Mouse (Mus musculus): ENCODE measurements around the gene Il1rl1. TPM values are rescaled to one million over a fixed set of nuclear protein-coding genes. Genes with fewer than 3 reads are reported as not detected.
A peak's percentile ranks its signal among the peaks of the same experiment; 100 is the strongest.

Gene Il1rl1
- 1.4 and 1.5 TPM in 2 replicates for polyA plus RNA-seq (2012; ENCODE audit: insufficient read depth, insufficient read length, missing spikeins)

DNA sequence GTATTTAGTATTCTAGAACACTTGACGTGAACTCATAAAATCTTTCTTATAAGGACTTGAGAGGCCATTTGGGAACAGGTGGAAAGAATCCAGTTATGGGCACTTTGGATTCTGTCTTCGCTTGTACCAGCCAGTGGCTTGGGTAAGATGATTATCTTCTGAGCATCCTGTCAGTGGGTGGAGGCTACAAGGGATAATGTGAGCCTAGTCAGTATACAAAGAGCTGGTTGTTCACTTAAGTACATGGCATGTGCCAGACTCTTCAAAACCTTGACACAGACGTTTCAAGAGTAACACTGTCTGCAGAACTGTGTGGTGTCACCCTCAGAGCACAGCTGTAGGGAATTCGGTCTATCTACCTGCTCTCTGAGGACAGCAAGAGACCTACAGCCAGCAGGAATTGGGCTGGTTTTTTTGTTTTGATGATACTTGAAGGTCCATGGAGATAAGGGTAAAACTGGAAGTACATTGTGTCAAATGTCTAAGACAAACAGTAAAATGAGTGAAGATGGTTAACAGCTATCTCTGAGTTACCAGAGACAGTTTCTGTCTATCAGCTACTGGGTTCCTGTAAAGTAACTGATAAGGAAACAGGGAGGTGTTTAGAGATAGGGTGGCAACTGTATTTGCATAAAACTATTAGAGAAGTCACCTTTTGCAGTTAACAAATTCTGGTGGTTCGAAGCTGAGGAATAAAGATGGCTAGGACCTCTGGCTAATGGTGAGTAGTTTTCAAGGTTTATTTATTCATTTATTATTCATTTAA lies at the start of gene Il1rl1:
Il1rl1 (plus strand) TSS at position 661 of the 766 bp plus-strand sequence.
- Histone ChIP-seq H3K4me1 (ENCODE audit: control insufficient read depth, insufficient read depth, low read length) (no peaks in the 10 kb centered on the region), H3K4me3 (ENCODE audit: insufficient read depth, low read length) (no peak within 1 kb of the TSS), H3K27ac (ENCODE audit: insufficient read depth, low read depth, low read length) (no peak within 1 kb of the TSS)
- TF ChIP-seq POLR2A (IDR thresholded peaks at IDR 0.05; ENCODE audit: borderline replicate concordance, low read depth, low read length) (no peak), CTCF (IDR thresholded peaks at IDR 0.05; ENCODE audit: low read depth, low read length) (no peak)

DNA sequence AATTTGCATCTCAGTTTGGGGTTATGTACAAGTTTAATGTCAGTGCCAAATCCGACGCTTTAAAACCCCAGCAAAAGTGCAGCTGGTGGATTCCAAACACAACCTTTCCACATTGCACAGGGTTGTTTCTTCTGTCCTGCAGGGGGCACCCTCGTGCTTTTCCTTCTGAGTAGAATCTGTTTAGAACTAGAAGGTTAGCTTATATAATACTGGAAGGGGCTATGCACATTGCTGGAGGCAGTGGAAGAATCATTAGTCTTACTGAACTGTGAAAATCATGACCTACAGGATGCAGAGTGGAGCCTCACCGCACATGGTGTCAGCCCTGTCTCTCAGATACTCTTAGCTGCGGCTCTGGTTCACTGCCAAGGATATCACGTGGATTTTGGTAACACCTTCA lies 49.3 kb upstream of the Il1rl1 start:
- no peak overlapping the region for H3K27ac ChIP-seq (ENCODE audit: insufficient read depth, low read depth, low read length)
- TF ChIP-seq CTCF (IDR thresholded peaks at IDR 0.05; ENCODE audit: low read depth, low read length) (peak; percentile 60), POLR2A (IDR thresholded peaks at IDR 0.05; ENCODE audit: borderline replicate concordance, low read depth, low read length) (no peak)
- no peak overlapping the region for H3K4me3 ChIP-seq (ENCODE audit: insufficient read depth, low read length)
- peaks cover 8% of the 10 kb centered on the region for H3K4me1 ChIP-seq (ENCODE audit: control insufficient read depth, insufficient read depth, low read length)

DNA sequence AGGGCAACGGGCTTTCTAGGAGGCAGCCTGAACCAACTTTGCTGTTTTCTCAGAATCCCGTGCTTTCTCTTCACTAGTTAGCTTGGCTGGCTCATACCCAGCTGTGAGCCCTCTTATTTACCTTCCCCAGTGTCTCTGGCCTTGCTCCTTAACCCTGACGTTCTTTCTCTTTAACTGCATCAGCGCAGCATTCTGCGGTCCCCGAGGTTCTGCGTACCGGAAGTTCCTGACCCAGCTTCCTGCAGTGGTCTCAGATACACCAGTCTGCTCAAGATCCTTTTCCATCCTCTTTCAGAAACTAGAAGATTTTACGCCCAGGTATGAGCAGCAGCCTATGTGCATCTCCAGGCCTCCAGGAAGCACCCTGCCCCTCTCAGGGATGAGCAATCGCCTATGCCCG lies 48.4 kb upstream of the Il1rl1 start:
- TF ChIP-seq CTCF (IDR thresholded peaks at IDR 0.05; ENCODE audit: low read depth, low read length): no peak
- TF ChIP-seq POLR2A (IDR thresholded peaks at IDR 0.05; ENCODE audit: borderline replicate concordance, low read depth, low read length): no peak
- Histone ChIP-seq H3K27ac (ENCODE audit: insufficient read depth, low read depth, low read length) (no peak overlapping the region), H3K4me1 (ENCODE audit: control insufficient read depth, insufficient read depth, low read length) (peaks cover 8% of the 10 kb centered on the region), H3K4me3 (ENCODE audit: insufficient read depth, low read length) (no peak overlapping the region)

DNA sequence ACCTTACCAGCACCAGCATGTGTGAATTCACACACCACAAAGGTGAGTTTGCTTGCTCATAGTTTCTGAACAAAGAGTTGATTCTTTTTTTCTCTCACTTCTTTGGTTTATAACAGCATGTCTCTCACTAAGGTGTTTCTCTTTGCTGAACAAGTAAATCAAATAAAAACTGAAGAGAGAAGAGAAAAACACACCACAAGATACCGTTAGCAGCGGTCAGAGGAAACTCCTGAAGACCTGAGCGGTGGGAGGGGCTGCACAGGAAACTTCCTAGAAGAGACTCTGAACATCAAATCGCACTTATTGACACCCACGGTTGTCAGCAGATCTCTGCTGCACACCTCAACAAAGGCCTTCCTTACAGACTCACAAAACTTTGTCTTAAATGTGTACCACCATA lies 46.5 kb upstream of the Il1rl1 start:
- Histone ChIP-seq H3K27ac (ENCODE audit: insufficient read depth, low read depth, low read length) (no peak overlapping the region), H3K4me3 (ENCODE audit: insufficient read depth, low read length) (no peak overlapping the region), H3K4me1 (ENCODE audit: control insufficient read depth, insufficient read depth, low read length) (peaks cover 8% of the 10 kb centered on the region)
- TF ChIP-seq CTCF (IDR thresholded peaks at IDR 0.05; ENCODE audit: low read depth, low read length) (no peak), POLR2A (IDR thresholded peaks at IDR 0.05; ENCODE audit: borderline replicate concordance, low read depth, low read length) (no peak)

DNA sequence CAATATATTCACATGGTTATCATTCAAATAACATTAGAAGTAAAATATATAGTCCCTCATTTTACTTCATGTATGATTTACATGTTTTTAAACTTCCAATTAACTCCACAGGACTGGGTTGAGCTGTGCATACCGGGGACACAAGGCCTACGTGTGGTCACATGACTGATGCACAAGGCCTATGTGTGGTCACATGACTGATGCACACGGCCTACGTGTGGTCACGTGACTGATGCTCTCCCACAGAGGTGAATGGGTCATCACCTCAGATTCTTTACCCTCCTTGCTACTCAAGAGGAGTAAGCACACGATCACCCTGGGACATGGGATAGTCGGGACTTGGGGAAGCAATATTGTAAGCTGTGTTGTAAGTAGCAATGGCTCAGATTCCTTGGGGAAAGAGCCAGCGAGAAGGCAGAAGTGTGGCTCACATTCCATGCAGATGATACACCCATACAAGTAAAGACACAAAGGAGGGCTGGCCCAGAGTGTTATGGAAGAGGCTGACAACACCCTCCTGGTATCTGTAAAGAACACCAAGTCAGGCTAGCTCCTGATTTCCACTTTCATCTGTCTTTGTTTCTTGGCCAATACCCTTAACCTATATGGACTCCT lies 44.3 kb upstream of the Il1rl1 start:
- TF ChIP-seq POLR2A (IDR thresholded peaks at IDR 0.05; ENCODE audit: borderline replicate concordance, low read depth, low read length) (no peak), CTCF (IDR thresholded peaks at IDR 0.05; ENCODE audit: low read depth, low read length) (no peak)
- H3K27ac ChIP-seq (ENCODE audit: insufficient read depth, low read depth, low read length): no peak overlapping the region
- H3K4me1 ChIP-seq (ENCODE audit: control insufficient read depth, insufficient read depth, low read length): peaks cover 8% of the 10 kb centered on the region
- H3K4me3 ChIP-seq (ENCODE audit: insufficient read depth, low read length): no peak overlapping the region

DNA sequence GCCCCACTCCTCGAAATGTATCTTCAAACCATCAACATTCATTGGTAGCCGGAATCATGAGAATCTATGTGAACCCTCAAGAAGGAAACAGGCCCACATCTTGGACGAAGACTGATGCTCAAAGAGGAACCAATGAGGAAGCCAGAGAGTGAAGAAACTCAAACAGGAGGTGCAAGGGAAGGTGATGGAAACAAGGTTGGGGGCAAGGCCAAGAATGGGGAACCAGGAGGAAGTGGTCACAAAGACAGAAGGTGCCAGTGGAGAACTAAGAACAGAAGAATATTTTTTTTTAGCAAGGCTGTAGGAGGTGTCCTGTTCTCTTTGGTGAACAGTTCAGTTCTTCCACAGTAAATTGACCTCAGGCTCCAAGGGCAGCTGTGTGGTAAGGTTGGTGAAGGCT lies 38.0 kb upstream of the Il1rl1 start:
- Histone ChIP-seq H3K27ac (ENCODE audit: insufficient read depth, low read depth, low read length) (no peak overlapping the region), H3K4me1 (ENCODE audit: control insufficient read depth, insufficient read depth, low read length) (peaks cover 23% of the 10 kb centered on the region), H3K4me3 (ENCODE audit: insufficient read depth, low read length) (no peak overlapping the region)
- TF ChIP-seq POLR2A (IDR thresholded peaks at IDR 0.05; ENCODE audit: borderline replicate concordance, low read depth, low read length): no peak
- TF ChIP-seq CTCF (IDR thresholded peaks at IDR 0.05; ENCODE audit: low read depth, low read length): no peak

DNA sequence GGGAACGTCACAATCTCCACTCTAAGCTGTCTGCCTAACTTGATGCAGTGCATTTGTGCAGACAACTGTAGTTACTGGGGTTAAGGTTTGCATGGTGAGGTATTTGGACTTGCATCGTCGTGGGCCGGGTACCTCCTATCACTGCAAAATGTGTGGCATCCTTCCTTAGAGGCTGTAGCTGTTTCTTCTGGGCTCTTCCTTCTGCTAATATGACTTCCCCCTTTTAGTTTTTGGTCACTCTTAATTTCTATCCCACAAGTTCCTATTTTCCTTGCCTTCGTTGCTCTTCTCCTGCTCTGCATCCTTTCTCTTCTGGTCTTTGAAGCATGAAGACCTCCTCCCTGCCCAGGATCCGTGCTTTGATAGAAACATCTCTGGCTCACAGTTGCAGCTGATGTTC lies 36.8 kb upstream of the Il1rl1 start:
- peaks cover 23% of the 10 kb centered on the region for H3K4me1 ChIP-seq (ENCODE audit: control insufficient read depth, insufficient read depth, low read length)
- H3K27ac ChIP-seq (ENCODE audit: insufficient read depth, low read depth, low read length): no peak overlapping the region
- no peak overlapping the region for H3K4me3 ChIP-seq (ENCODE audit: insufficient read depth, low read length)
- no peak for TF ChIP-seq CTCF (IDR thresholded peaks at IDR 0.05; ENCODE audit: low read depth, low read length)
- TF ChIP-seq POLR2A (IDR thresholded peaks at IDR 0.05; ENCODE audit: borderline replicate concordance, low read depth, low read length): no peak

DNA sequence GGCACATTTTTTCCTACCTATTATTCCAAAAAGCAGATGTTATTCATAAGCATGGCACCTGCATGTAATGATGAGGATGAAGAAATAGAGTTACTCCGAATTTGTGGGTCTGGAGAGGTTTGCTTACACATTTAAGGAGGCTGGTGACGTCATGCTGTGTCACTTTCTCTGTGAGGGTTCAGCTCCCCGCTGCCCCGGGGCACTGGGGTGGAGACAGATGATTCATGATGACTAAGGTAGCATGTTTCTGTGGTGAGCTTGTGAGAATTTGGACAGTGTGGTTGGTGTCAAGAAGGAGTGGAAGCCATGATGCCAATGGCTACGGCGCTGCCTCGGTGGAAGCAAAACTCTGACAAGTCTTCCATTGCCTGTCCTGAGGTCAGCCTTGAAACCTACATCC lies 36.2 kb upstream of the Il1rl1 start:
- no peak overlapping the region for H3K4me3 ChIP-seq (ENCODE audit: insufficient read depth, low read length)
- peaks cover 23% of the 10 kb centered on the region for H3K4me1 ChIP-seq (ENCODE audit: control insufficient read depth, insufficient read depth, low read length)
- TF ChIP-seq POLR2A (IDR thresholded peaks at IDR 0.05; ENCODE audit: borderline replicate concordance, low read depth, low read length) (no peak), CTCF (IDR thresholded peaks at IDR 0.05; ENCODE audit: low read depth, low read length) (no peak)
- no peak overlapping the region for H3K27ac ChIP-seq (ENCODE audit: insufficient read depth, low read depth, low read length)

DNA sequence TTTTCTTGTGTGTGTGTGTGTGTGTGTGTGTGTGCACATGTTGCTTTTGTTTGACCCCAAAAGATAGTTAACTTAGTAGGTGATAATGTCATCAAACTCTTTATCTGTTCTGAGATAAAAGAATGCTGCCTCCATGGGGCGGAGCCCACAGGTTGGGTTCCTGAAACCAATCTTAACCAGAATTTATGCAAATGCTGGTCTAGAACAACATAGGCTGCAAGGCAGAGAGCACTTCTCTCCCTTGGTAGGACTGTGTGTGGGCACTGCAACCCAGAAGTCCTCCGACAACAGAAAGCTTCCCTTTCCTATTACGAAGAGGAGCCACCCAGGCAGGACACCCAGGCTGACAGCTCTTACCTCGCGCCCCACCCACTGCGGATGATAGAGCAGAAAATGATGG lies 29.7 kb upstream of the Il1rl1 start:
- TF ChIP-seq POLR2A (IDR thresholded peaks at IDR 0.05; ENCODE audit: borderline replicate concordance, low read depth, low read length) (no peak), CTCF (IDR thresholded peaks at IDR 0.05; ENCODE audit: low read depth, low read length) (no peak)
- no peak overlapping the region for H3K4me3 ChIP-seq (ENCODE audit: insufficient read depth, low read length)
- H3K27ac ChIP-seq (ENCODE audit: insufficient read depth, low read depth, low read length): no peak overlapping the region
- peaks cover 7% of the 10 kb centered on the region for H3K4me1 ChIP-seq (ENCODE audit: control insufficient read depth, insufficient read depth, low read length)

DNA sequence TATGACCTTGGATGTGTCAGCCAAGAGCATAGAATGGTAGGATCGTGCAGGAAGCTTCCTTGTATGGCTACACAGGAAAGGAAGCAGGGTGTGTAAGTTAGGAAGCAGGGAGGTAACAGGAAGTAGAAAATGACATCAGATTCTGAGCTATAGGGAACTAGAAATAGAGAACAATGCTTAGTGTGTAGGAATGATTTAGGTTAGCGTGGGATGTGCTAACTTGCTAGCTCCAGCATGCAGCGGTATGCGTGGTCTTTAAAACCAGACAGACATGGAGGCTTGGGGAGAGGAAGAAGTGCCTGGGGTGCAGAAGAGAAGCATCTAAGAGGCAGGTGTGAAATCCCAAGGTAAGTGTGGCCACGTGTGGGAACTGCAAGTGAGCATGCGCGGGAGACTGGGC lies 24.7 kb upstream of the Il1rl1 start:
- H3K27ac ChIP-seq (ENCODE audit: insufficient read depth, low read depth, low read length): peak overlapping the region; percentile 68

More for the DNA sequence above, 24.7 kb upstream of the Il1rl1 start:
- Histone ChIP-seq H3K4me1 (ENCODE audit: control insufficient read depth, insufficient read depth, low read length) (peaks cover 31% of the 10 kb centered on the region), H3K4me3 (ENCODE audit: insufficient read depth, low read length) (peak overlapping the region; percentile 36)
- no peak for TF ChIP-seq CTCF (IDR thresholded peaks at IDR 0.05; ENCODE audit: low read depth, low read length)
- no peak for TF ChIP-seq POLR2A (IDR thresholded peaks at IDR 0.05; ENCODE audit: borderline replicate concordance, low read depth, low read length)
